Mouse (Mus musculus) frontal cortex, postnatal 25 days (tissue): ENCODE data around the gene Cd68.

ENCODE experiments used
- DNase-seq, 2 experiments: peaks; one replicate each; pipeline ENCODE4 v3.0.0; 2022; ENCODE audit warnings: low spot score in 2 of 2

Gene Cd68

DNA sequence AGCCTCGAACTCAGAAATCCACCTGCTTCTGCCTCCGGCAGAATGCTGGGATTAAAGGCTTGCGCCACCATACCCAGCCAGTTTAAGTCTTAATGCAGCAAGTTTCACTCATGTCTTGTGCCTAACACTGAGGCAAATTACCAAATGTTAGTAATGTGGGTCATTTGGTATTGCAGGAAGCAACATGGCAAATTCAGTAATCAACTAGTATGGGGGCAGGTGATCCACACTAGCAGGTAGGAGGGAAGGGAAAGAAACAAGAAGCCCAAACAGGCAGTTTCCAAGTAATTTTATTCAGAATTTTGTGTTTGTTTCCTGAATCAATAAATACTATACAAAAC, 682 bp upstream of the Cd68 start:
- DNase-seq, result no peak

DNA sequence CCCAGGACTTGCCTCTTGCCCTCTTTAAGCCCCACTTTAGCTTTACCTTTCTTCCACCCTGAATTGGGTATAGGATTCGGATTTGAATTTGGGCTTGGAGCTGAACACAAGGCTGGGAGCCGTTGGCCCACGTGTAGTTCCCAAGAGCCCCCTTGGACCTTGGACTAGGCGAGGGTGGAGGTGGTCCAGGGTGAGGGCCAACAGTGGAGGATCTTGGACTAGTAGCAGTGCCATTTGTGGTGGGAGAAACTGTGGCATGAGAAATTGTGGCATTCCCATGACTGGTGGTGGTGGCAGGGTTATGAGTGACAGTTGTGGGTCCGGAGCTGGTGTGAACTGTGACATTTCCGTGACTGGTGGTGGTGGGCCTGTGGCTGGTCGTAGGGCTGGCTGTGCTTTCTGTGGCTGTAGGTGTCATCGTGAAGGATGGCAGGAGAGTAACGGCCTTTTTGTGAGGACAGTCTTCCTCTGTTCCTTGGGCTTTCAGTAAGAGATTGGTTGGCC, 444 bp downstream of the Cd68 start:
- DNase-seq, result no peak

DNA sequence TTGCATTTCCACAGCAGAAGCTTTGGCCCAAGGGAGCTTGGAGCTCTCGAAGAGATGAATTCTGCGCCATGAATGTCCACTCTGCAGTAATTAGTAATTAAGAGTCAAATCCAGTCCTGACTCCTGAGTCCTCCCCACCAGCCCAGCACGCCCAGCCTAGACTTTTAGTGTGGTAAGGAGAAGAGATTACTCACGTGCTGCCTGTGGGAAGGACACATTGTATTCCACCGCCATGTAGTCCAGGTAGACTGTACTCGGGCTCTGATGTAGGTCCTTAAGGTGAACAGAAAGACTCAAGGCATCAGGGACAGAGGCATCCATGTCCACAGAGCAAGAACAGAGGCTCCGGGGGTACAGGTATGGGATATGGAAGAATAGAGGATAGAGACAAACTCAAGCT, 1.1 kb downstream of the Cd68 start:
- no peak for DNase-seq

DNA sequence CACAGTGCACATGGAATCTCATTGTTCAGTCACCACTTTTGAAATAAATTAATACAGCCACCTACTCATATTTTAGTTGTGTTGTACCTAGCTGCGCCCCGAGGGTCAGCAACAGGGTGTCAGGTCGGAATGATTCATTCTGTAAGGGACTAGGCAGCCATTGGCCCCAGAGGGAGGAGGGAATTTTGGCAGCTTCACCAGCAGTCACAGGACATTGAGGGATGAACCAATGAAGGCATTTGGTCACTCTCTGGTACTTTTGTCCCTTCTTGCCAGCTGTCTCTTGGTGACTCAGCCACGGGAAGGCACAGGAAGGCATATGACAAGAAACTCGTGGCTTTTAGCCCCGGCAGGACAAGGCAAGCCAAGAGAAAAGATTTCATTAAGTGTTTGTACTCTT, 2.2 kb downstream of the Cd68 start:
- DNase-seq, result no peak

DNA sequence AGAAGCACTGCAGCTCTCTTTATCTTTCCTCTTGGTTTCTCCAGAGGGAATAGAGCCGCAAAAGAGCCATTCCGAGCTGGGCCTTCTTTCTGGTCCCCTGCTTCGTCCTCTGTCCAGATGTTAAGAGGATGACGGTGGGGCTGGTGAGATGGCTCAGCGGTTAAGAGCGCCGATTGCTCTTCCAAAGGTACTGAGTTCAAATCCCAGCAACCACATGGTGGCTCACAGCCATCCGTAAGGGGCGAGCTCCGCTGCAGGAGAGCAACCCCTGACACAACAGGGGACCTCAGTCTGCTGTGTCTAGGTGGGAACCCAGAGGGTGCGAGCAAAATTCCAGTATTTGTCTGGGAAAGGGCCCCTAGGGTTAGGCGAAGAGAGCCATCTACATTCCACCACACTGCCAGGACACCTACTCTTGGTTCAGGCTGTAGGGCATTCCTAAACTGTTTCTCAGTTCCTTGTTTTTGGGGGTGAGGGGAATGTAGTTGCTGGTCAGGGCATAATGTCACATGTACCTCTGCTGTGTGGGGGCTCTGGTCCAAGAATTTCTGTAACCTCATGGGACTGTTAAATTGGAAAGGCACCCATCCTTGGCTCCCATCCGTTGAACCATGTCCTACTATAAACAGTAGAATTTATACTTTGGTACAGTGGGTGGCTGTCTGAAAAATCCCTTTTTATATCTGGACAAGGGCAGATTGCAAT, 2.8 kb downstream of the Cd68 start:
- DNase-seq, result no peak

DNA sequence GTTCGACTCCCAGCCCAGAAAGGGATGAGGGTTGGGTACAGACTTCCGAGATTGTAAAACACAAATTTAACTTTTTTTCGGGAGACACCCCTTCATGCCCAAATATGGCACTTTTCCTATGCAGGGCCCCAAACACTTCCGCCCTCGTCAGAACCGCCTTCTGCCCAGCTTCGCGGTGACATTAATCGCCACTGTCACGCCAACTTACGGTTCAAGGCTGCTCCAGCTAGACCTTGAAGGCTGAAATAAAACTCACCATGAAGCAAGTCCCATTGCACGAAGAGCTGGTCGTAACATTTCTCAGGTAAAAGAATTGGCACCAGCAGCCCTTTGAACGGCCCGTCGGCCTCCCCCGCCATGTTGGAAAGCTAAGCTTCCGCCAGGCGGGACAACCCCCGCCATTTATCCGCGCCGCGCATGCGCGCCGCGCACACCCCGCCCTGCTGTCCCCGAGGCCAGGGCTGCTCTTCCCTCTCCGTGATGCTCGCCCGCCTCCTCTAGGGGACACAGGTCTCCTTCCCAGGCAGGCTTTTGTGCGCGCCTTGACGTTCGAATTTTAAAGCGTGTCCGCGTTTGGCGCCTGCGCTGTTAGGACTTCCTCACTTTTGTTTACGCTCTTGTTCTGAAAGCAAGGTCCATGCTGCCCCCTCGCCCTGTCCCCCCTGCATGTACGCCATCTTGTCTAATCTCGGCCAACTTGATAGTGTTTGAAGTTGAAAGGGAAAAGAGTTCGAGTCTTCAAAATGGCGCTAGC, 3.6 kb downstream of the Cd68 start, which contains the start of gene Mpdu1:
Mpdu1 (minus strand) TSS at position 430 of the 754 bp plus-strand sequence.
- peak; percentile 81 to 88 for DNase-seq

DNA sequence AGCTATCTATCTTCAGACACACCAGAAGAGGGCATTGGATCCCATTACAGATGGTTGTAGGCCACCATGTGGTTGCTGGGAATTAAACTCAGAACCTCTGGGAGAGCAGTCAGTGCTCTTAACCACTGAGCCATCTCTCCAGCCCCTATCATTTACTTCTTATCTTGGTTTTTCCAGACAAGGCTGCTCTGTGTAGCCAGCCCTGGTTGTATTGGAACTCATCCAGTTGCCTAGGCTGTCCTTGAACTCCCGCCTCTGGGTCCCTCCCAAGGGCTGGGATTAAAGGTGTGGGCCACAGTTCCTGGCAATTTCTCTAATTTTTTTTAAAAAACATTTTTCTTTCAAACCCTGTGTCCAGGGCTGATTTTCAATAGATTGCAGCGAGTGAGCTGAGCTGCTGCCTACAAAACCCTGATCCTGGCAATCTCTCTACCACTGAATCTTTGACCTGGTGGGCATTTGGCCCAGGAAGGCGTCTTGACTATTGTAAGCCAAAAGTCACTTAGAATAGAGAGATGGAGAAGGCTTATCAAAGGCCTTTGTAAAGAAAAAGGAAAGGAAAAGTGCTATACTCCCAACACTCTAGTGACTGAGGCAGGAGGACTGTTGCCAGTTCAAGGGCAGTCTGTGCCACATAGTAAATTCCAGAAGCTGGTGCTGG, 4.6 kb downstream of the Cd68 start:
- no peak for DNase-seq

DNA sequence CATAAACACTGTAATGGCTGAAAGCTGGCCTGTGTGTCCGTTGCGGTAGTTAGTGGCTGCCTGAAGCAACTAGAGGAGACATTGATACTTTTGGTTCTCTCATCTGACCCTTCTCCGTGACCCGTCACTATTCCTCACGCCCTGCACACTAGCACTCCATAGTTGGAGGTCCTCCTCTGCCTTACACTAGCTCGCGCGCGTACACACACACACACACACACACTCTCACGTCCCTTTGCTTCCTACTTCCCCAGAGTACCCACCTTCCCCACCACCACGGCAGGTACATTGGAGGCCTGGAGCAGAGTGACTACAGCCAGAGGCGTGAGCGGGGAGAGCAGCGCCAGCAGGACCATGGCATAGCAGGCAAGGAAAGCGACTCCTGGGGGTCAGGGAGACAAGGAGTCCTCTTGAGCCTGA, 8.5 kb downstream of the Cd68 start:
- no peak for DNase-seq

DNA sequence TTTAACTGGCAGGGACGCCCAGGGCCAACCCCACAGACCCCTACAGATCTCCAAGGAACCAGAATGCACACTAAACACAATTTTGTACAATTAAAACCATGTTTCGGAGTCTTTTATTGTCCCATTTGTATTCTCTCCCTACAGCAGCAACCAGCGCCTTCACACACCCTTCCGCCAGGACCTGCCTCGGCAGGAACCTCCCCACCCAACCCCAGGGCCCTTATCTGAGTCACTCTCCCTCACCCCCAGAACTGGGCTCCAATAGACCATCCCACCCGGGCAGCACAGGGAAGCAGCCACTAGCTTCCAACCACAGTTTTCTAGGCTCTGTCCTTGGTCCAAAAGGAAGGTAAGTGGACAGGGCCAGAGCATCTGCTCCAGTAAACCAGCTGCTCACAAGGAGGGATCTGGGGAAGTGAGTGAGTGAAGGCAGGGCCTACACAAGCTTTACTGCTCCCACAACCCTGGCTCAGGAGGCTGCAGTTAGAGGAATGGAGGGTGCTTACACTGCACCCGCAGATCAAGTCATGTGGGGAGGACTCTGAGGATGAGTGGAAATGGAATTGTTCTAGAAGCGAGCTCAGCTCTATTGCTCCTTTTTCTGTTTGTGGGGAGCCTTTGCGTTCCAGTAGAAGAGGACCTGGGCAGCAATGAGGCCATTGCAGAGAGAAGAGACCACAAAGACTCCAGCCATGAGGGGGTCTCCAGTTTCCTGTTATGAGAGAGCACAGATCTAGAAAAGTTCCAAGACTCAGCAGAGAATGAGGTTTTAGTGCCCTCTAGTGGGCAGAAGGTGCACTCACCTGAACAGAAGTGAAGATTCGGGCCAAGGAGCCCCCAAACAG, 9.1 kb downstream of the Cd68 start:
- no peak for DNase-seq

DNA sequence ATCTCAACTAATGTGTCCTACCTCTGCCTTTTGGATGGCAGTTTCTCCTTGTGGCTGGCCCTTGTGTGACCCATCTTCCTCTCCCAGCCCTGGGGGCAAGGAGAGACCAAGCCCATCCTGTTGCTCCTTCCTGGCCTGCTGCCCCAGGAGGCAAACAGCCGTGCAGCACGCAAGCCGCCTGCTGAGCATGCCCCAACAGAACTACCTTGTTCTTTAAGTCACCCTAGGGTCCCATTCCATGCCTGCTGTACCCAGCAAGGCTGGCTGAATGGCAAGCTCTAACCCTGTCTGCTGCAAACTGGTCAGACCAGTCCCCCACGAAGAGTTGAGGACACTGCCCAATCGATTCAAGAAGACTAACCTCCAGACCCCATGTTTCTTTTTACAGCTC, 9.9 kb downstream of the Cd68 start:
- DNase-seq, result no peak

DNA sequence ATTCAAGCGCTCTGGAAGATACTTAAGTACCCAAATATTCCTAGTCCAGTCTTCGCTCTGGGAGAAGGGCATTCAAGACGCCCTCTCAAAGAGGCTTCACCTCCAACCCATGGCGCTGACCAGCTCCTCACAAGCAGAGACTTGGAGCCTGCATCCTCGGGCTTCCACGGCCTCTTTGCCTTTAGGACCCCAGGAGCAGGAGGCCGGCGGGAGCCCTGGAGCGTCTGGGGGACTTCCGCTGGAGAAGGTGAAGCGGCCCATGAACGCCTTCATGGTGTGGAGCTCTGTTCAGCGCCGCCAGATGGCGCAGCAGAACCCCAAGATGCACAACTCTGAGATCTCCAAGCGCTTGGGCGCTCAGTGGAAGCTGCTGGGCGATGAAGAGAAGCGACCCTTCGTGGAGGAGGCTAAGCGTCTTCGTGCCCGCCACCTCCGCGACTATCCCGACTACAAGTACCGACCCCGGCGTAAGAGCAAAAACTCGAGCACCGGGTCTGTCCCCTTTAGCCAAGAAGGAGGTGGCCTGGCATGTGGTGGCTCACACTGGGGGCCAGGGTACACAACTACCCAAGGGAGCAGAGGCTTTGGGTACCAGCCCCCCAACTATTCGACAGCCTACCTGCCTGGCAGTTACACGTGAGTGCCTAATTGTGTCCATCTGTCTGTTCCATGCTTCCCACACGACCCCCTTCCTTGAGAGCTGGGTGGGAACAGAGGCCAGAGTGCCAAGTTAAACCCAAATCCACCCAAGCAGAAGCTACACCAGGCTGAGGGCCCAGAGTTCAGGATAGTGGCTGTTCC, 10.5 kb downstream of the Cd68 start, which contains the start of gene Sox15:
Sox15 (plus strand) TSS at position 51 of the 801 bp plus-strand sequence.
- peak; percentile 61 to 63 for DNase-seq

DNA sequence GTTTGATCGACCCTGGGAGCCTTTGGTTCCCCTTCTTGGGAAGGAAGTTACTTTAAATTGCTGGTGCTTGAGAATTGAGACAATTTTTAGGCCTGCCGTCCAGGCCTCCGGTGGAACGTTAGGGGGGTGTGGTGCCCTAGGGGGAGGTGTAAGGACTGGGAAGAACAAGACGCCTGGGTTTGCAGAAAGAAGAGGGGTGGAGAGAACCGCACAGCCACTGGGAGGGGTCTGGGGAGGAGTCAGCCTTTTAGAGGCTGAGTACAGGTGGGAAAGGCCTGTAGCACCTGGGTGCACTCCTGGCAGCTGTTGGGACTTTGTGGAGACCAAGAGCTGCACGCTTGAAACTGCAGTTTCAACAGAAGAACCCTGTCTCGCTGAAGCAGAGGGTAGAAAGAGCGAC, 11.2 kb downstream of the Cd68 start:
- no peak for DNase-seq

DNA sequence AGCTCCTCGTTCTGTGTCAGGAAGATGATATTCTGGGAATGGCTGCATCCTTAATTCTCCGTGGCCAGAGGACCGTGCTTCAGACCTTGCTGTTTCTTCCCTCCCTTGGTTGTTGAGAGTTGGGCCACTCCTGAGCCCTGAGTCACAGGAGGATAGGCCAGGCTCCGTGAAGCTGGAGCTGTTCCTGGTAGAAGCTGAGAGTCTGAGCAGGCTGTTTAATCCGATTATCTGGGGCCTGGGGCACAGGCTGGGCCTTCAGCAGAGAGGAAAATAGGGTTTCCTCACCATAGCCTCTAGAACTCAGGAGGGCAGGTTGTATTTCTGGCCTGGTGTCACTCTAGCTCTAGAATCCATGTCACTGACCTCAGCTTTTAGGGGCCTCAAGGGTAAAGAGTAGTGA, 12.6 kb downstream of the Cd68 start:
- no peak for DNase-seq

DNA sequence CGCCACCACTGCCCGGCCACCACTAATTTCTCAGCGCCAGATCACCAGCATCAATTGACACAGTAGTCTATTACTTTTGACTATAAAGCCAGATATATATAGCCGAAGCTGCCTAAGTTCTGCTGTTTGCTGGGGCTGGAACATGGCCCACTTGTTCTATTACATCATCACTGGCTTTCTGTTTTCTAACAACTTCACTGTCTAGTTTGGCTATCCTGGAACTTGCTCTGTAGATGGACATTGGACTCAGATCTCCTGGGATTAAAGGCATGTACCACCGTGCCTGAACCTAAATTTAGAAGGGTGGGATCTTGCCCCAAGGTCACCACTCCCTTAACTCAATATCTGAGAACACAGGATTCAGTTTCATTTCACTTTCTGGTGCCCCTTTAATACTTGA, 20.1 kb downstream of the Cd68 start:
- no peak for DNase-seq

DNA sequence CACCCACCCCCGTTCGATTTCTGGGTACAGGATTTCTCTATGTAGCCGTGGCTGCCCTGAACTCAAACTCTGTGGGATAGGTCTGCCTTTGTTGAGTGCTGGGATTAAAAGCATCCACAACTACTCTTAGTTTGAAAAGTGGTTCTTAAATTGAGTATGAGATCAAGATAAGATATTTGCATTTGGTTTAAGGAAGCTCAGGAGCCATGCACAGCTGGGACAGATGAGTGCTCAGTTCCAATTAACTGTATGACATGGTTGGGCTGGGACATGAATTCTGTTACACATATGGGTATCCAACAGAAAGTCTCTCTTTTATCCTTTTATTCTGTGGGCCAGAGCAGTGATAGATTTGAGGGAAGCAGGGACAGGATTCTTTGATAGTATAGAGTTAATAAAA, 30.5 kb downstream of the Cd68 start:
- DNase-seq, result no peak

DNA sequence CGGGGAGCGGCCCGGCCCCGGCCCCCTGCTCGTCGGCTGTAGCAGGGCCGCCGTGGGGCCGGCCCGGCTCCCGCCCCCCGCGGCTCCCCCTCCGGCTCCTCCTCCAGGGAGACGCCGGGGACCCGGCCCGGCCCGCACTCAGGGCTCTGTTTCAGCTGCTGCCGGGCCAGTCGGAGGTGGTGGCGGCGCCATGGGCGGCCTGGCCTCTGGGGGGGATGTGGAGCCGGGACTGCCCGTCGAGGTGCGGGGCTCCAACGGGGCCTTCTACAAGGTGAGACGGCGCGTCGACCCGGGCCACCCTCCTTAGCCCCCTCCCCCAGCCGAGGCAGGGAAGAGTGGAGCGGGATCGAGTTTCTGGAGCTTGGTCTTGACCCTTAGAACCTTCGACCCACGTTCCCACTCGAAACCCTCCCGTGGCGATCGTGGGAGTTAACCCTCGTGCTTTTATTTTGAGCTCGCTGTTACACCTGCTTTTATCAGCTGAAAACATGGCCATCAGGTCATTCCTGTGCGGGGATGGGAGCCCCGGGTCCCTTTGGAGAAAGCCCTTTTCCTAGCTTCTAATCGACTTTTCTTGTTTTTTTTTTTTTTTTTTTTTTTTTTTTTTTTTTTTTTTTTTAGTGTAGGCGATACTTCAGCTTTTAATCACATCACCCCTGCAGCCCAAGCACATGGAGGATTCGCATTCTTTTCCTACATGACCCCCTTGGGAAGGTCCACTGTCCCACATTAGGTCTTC, 32.7 kb downstream of the Cd68 start:
- DNase-seq, result peak in 1 of 2 experiments; percentile 12

DNA sequence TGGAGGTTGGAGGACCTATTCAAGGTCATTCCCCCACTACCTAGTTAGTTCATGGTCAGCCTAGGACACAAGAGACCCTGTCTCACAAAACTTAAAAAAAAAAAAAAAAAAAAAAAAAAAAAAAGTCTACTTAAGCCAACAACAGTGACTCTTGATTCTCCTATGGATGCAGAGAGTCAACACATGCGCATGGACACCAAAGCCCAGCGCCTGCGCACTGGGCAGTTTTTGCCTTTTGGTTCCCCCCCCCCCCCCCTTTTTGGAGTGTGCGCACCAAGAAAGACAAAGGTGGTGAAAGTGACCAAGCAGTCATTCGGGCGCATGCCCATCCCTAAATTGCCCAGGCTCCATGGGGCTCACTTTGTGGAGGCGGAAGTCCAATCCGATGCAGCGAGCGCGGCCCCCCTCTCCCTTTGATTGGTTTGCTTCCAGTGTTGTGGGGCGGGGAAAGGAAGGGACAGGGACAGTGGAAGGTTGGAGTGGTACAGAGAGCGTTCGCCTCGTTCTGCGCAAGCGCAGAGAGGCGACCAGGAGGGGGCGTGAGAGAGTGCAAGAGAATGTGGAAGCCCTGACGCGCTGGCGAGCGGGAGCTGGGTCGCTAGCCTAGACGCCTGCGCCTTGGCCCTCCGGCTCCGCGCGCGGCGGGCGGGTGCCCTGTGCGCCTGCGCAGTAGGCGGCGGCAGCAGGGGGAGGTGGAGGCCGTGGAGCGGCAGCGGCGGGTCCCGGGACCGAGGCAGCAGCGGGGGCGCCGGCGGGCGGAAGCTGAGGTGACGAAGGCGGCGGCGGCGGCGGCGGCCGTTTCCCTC, 33.5 kb downstream of the Cd68 start, which contains the start of gene Fxr2:
Fxr2 (plus strand) TSS at position 707 of the 806 bp plus-strand sequence.
- peak; percentile 99 to 100 for DNase-seq

DNA sequence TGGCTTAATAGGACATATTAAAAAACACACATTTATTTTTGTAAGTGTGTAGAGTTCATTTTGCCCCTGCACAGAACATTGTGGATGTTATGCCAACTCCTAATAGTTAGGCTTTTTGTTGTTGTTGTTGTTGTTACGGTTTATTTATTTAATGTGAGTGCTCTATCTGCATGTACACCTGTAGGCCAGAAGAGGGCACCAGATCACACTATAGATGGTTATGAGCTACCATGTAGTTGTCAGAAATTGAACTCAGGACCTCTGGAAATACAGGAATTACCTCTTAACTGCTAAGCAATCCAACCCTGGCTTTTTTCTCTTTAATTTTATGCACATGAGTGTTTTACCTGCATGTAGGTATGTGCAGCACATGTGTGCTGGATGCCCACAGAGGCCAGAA, 36.2 kb downstream of the Cd68 start:
- DNase-seq, result no peak

DNA sequence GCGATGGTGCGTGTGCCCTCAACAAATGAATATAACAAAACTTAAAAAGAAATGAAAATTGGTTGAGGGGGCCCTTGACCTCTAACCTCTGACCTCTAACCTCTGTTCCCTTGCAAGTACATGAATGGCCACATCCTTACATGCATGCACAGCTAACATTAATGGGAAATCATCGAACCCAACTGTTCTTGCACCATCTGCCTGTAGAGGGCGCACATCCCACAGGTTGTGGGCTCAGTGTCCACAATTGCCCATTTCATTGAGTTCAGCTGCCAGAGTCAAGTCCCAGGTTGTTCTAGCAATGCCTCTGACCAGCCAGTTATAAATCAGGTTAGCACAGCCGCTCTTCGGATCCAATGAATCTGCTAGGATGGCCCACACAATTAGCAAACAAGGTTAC, 37.7 kb downstream of the Cd68 start:
- DNase-seq, result peak; percentile 58 to 65
